In genomic region chr10:61188010-61188409, GRCm38 (mm10) we compare ENCODE assay signal across 29 mouse cellular contexts. TPM values are rescaled to one million over a fixed set of nuclear protein-coding genes. Genes with fewer than 3 reads are reported as not detected.
"Had no signal": no experiment of that assay in that cellular context is flagged by ENCODE, and none has a peak within 500 bp of the region (broad histone marks: within the 10 kb centered on the region; RNA-seq: fewer than 3 reads in every experiment).

No protein-coding gene starts in this region.

- H3K4me1 ChIP-seq: kidney, embryonic 15.5 days; midbrain, embryonic 12.5 days; stomach, embryonic 15.5 days had no signal

- DNase-seq: kidney, adult 11 months; kidney, adult 8-10 months; kidney, postnatal 10 days; kidney, postnatal 36 days; layer of hippocampus, postnatal 36 days; left cerebral cortex, postnatal 4 days; liver, postnatal 0 days; lung, postnatal 14 days; lung, postnatal 4 days; retina, postnatal 1 day; right cerebral cortex, postnatal 25 days; spleen, adult 18-20 months; thymus, adult 2 months; thymus, postnatal 25 days had no signal

- H3K9ac ChIP-seq: intestine, embryonic 15.5 days; kidney, embryonic 15.5 days; limb, embryonic 12.5 days; limb, embryonic 15.5 days; liver, embryonic 14.5 days; liver, postnatal 0 days; lung, embryonic 15.5 days; midbrain, embryonic 12.5 days; stomach, embryonic 15.5 days had no signal

- H3K27ac ChIP-seq: intestine, embryonic 15.5 days; kidney, embryonic 15.5 days; limb, embryonic 12.5 days; limb, embryonic 15.5 days; liver, embryonic 14.5 days; lung, embryonic 15.5 days; midbrain, embryonic 12.5 days; stomach, embryonic 15.5 days had no signal

- H3K4me2 ChIP-seq: intestine, embryonic 15.5 days; kidney, embryonic 15.5 days; limb, embryonic 12.5 days; limb, embryonic 15.5 days; liver, embryonic 11.5 days; lung, embryonic 15.5 days; midbrain, embryonic 12.5 days; stomach, embryonic 15.5 days had no signal

- H3K27me3 ChIP-seq: intestine, embryonic 15.5 days; kidney, embryonic 15.5 days; limb, embryonic 15.5 days; lung, embryonic 15.5 days; midbrain, embryonic 12.5 days; stomach, embryonic 15.5 days had no signal

- ATAC-seq: intestine, embryonic 15.5 days; liver, postnatal 0 days; midbrain, embryonic 16.5 days had no signal

- H3K36me3 ChIP-seq: intestine, embryonic 15.5 days; kidney, embryonic 15.5 days; limb, embryonic 12.5 days; limb, embryonic 15.5 days; lung, embryonic 15.5 days; midbrain, embryonic 12.5 days; stomach, embryonic 15.5 days had no signal

- H3K9me3 ChIP-seq: intestine, embryonic 15.5 days; kidney, embryonic 15.5 days; limb, embryonic 12.5 days; limb, embryonic 15.5 days; lung, embryonic 15.5 days; midbrain, embryonic 12.5 days; stomach, embryonic 15.5 days had no signal

- H3K4me3 ChIP-seq: intestine, embryonic 15.5 days; kidney, embryonic 15.5 days; limb, embryonic 12.5 days; limb, embryonic 15.5 days; lung, embryonic 15.5 days; midbrain, embryonic 12.5 days; myocyte; stomach, embryonic 15.5 days had no signal

RNA-seq across cellular contexts. Expression of gene Tbata, which starts 16.3 kb away (rescaled TPM):
- total RNA-seq: megakaryocyte-erythroid progenitor cell, adult 5-6 weeks; monocyte, adult 5-6 weeks had no signal
- polyA plus RNA-seq: intestine, embryonic 15.5 days; limb, embryonic 12.5 days; liver, embryonic 11.5 days; liver, embryonic 14.5 days; liver, postnatal 0 days; midbrain, embryonic 12.5 days; myocyte; neural tube, embryonic 11.5 days; neural tube, embryonic 14.5 days; stomach, embryonic 15.5 days had no signal
